Mouse (Mus musculus) cerebellum, postnatal 14 days (tissue): Measurements from ENCODE around the gene Cblb.

Experiments
- DNase-seq, 2 experiments: peaks; one replicate each; pipeline ENCODE4 v3.0.0; 2021; ENCODE audit warnings: mixed read lengths in 2 of 2

The Cblb gene

GRCm38 (mm10) chr16:52135689-52136390 is 104.8 kb downstream of the Cblb start:
- no peak for DNase-seq

- DNase-seq, result no peak
Observed at GRCm38 (mm10) chr16:52143101-52143500, 112.1 kb downstream of the Cblb start.

- no peak for DNase-seq
Observed at GRCm38 (mm10) chr16:52143818-52144217, 112.8 kb downstream of the Cblb start.

- DNase-seq, result no peak
Observed at GRCm38 (mm10) chr16:52144792-52145191, 113.8 kb downstream of the Cblb start.

GRCm38 (mm10) chr16:52145552-52145951 is 114.5 kb downstream of the Cblb start:
- DNase-seq, result no peak

- no peak for DNase-seq
Observed at GRCm38 (mm10) chr16:52146976-52147696, 116.1 kb downstream of the Cblb start.

- no peak for DNase-seq
Observed at GRCm38 (mm10) chr16:52148041-52148440, 117.0 kb downstream of the Cblb start.

GRCm38 (mm10) chr16:52149135-52149769 is 118.2 kb downstream of the Cblb start:
- no peak for DNase-seq

- no peak for DNase-seq
Observed at GRCm38 (mm10) chr16:52155030-52155696, 124.1 kb downstream of the Cblb start.

- DNase-seq, result no peak
Observed at GRCm38 (mm10) chr16:52159958-52160504, 129.0 kb downstream of the Cblb start.

- DNase-seq, result no peak
Observed at GRCm38 (mm10) chr16:52164246-52164645, 133.2 kb downstream of the Cblb start.

GRCm38 (mm10) chr16:52173253-52173652 is 142.2 kb downstream of the Cblb start:
- no peak for DNase-seq

GRCm38 (mm10) chr16:52179839-52180238 is 148.8 kb downstream of the Cblb start:
- DNase-seq, result no peak

GRCm38 (mm10) chr16:52182057-52182456 is 151.0 kb downstream of the Cblb start:
- DNase-seq, result no peak

- DNase-seq, result no peak
Observed at GRCm38 (mm10) chr16:52184350-52184749, 153.3 kb downstream of the Cblb start.

GRCm38 (mm10) chr16:52186731-52187130 is 155.7 kb downstream of the Cblb start:
- peak in 1 of 2 experiments; percentile 12 for DNase-seq

GRCm38 (mm10) chr16:52189103-52189502 is 158.1 kb downstream of the Cblb start:
- no peak for DNase-seq

- DNase-seq, result no peak
Observed at GRCm38 (mm10) chr16:52190714-52191113, 159.7 kb downstream of the Cblb start.

- DNase-seq, result peak; percentile 38 to 60
Observed at GRCm38 (mm10) chr16:52194040-52194439, 163.0 kb downstream of the Cblb start.

- no peak for DNase-seq
Observed at GRCm38 (mm10) chr16:52194866-52195265, 163.8 kb downstream of the Cblb start.

- DNase-seq, result no peak
Observed at GRCm38 (mm10) chr16:52200107-52200506, 169.1 kb downstream of the Cblb start.

- DNase-seq, result no peak
Observed at GRCm38 (mm10) chr16:52210844-52211606, 180.0 kb downstream of the Cblb start.
